Mouse (Mus musculus): Measurements from ENCODE around the gene Tmem163. TPM values are rescaled to one million over a fixed set of nuclear protein-coding genes. Genes with fewer than 3 reads are reported as not detected.
A peak's percentile ranks its signal among the peaks of the same experiment; 100 is the strongest.

Gene Tmem163
- total RNA-seq, 2 experiments from 2014 or later, result 5.4 to 6.6 TPM

- TF ChIP-seq CTCF (conservative IDR thresholded peaks at IDR 0.05), result no peak
- H3K27ac ChIP-seq, result no peak overlapping the region
- no peak overlapping the region for H3K4me3 ChIP-seq
- DNase-seq (ENCODE audit: low spot score in 2 of 2), result no peak
These were observed 4.1 kb downstream of the Tmem163 start for GRCm38 (mm10) chr1:127675253-127675652.

DNA sequence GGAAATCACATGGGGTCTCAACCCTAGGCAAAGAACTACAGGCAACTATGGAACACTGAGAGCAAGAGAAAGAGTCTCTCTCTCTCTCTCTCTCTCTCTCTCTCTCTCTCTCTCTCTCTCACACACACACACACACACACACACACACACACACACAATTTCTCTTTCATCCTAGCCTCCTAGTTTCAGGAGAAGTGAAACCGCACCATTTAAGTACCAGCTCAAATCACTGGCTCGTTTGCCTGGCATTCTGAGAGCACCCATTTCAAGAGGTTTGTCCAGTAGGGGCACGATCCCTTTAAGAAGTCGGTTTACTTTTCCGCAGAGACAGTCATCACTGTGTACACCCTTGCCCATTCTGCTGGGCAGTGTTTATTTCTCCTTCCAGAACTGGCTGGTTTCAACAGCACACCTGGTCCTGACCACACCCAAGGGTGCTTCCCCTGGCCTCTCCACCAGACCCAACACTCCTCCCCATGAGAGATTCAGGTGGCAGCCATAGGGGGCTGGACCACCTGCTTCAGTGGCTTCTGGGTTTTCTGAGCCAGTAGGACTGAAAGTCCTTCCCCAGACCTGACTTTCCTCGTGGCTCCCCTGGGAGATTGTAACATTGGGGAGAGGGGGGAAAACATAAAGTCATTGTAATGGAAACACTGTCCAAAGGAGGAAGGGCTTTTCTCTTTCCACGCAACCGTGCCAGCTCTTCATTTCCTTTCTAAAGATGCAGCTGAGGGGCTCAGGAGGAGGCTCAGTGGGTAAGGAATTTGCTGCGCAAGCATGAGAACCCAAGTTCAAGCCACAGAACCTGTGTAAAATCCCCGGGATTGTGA is 5.9 kb downstream of the Tmem163 start:
- TF ChIP-seq CTCF (conservative IDR thresholded peaks at IDR 0.05), result no peak
- H3K27ac ChIP-seq, result no peak overlapping the region
- DNase-seq (ENCODE audit: low spot score in 2 of 2), result no peak
- no peak overlapping the region for H3K4me3 ChIP-seq

DNA sequence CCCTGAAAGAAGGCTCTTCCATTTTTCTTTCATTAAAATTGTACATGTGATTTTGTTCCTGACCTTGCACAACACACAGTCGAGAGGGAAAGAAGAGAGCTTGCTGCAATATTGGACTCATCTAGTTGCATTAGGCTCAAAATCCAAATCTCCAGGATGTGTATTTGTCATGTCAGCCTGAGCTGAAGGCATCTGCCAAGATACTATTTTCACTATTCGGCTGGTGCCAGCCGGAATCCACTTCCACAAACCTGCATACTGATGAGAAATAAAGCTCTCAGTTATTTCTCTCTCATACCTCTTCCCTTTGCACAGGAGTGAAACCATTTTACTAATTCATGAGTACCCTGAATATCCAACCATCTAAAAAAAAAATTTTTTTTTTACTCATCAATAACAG is 11.2 kb downstream of the Tmem163 start:
- no peak overlapping the region for H3K4me3 ChIP-seq
- DNase-seq (ENCODE audit: low spot score in 2 of 2), result no peak
- no peak overlapping the region for H3K27ac ChIP-seq
- TF ChIP-seq CTCF (conservative IDR thresholded peaks at IDR 0.05), result no peak

DNA sequence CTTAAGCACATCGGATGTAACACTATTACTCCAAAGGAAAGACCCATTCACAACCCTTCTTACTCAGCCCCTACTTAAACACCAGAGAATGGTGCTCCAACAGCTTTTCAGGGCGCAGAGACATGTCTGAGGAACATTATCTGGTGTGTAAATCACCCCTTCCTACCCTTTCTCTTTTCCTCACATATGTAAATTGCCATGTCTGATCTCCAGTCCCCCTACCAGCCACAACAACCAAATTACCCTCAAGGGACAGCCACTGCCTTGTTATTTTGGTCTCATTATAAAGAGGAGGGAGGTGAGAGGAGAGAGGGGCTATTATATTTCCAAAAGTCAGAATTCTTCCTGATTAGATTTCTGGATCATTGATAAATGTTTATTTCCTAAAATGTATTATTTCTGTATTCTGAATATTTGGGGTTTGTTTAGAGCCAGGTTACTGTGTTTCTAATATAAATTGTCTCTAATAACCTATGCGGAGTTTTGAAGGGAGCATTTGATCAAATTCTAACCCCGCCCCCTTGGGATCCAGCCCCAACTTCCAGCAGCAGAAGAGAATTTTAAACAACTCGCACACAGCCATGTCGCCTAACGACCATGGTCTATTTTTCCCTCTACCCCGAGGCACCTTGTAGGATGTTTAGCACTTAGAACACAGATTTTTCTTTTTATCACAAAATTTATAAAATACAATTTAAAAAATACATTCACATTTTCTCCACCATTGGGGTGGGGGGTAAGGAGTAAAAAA is 12.1 kb downstream of the Tmem163 start:
- H3K27ac ChIP-seq, result no peak overlapping the region
- no peak for DNase-seq (ENCODE audit: low spot score in 2 of 2)
- H3K4me3 ChIP-seq, result no peak overlapping the region
- no peak for TF ChIP-seq CTCF (conservative IDR thresholded peaks at IDR 0.05)

DNA sequence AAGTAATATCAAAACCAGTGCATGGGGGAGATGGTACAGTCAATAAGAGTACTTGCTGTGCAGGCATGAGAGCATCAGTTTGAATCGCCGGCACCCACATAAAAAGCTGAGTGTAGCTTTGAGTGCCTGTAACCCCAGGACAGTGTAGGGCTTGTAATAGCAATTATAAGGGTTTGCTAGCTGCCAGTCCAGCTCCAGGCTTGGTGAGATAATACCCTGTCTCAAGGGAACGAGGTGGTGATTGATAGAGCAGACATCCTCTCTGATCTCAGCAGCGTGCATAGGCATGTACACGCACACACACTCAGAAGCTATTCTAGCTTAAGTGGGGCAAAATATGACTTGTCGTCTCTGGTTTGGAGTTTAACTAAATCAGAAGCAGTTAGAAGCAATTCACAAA is 13.1 kb downstream of the Tmem163 start:
- no peak for TF ChIP-seq CTCF (conservative IDR thresholded peaks at IDR 0.05)
- no peak overlapping the region for H3K4me3 ChIP-seq
- no peak overlapping the region for H3K27ac ChIP-seq
- no peak for DNase-seq (ENCODE audit: low spot score in 2 of 2)

DNA sequence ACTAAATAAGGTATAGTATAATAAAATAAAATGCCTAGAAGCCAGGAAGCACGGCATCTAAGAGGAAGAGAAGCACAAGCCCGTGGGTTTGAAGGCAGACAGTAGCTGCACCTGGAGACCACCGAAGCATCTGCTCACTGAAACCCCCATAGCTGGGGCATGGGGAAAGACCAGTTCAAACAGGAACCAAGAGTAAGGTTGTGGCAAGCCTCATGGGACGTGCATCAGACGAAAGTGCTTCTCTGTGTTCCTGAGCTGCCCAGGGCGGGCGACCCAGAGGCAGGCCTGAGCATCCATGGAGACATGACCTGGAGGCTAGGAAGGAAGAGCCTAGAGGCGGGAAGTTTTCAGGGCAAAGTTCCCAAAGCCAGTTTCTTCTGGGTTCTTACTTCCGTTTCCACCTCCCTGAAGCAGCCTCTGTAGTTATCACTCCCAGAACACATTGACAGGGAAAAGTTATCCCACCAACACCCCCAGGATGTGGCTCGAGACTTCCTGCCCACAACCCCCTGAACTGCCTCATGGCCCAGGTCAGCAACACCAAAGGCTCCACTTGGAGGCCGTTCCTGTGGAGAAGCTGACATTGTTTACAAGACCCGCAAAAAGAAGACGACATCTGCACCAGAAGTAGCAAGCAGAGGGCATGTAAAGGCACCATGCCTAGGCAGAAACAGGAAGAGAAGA is 16.8 kb downstream of the Tmem163 start:
- no peak for DNase-seq (ENCODE audit: low spot score in 2 of 2)
- H3K4me3 ChIP-seq, result no peak overlapping the region
- no peak overlapping the region for H3K27ac ChIP-seq
- TF ChIP-seq CTCF (conservative IDR thresholded peaks at IDR 0.05), result no peak

- DNase-seq (ENCODE audit: low spot score in 2 of 2), result peak in 1 of 2 experiments; percentile 9
- TF ChIP-seq CTCF (conservative IDR thresholded peaks at IDR 0.05), result no peak
- H3K27ac ChIP-seq, result peak overlapping the region; percentile 70; the same call in 1 of the 2 replicates
- H3K4me3 ChIP-seq, result no peak overlapping the region
These were observed 18.0 kb downstream of the Tmem163 start for GRCm38 (mm10) chr1:127661118-127662012.

DNA sequence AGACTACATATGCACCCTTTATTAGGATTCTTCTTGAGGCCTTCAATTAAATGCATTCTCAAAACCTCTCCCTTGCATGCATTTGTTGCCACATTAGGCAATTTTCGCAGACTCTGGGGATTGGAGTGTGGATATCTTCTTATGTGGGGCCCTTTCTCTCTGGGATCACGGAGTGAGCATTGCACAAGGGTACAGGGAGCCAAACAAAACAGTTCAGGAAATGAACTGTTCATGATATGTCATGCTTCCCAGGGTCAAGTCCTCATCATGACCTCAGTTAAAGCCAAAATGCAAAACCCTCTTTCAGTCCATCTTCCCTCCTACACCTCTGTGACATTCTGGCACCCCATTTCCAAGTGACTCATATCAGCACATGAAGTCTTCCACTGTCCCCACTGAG is 27.8 kb downstream of the Tmem163 start:
- no peak for DNase-seq (ENCODE audit: low spot score in 2 of 2)
- no peak for TF ChIP-seq CTCF (conservative IDR thresholded peaks at IDR 0.05)
- no peak overlapping the region for H3K4me3 ChIP-seq
- H3K27ac ChIP-seq, result no peak overlapping the region

DNA sequence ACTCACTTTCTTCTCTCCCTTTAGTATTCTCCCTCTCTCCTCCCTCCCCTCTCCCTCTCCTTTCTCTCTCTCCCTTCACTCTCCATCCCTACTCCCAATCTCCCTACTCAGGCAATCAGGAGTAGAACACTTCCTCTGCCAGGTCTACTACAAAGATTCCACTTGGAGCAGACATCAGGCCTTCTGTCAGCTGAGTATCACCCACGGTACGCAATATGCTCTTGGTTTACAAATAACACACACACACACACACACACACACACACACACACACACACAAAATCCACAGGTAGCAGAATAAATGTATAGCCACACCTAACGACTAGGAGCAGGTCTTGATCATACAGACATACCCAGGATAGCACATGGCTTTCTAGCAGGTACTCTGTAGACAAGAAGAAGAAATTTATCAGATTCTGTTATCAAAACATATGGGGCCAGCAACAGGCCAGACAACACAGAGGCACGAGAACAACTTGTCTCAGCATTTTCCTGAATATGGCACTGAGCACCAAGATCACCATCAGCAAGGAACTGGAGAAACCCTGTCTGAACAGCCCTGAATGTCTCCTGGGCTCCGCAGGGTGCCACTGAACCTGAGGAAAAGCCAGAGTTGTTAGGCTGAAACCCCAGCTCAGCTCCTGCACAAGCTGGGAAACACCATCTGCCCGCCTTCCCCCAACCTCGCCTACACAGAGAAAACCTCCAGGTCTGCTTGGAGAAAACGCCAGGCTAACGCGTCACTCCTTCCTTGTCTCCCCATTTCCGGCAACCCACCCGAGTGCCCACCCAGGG is 36.2 kb downstream of the Tmem163 start:
- peak; percentile 16 to 36 for DNase-seq (ENCODE audit: low spot score in 2 of 2)
- Histone ChIP-seq H3K4me3 (no peak overlapping the region), H3K27ac (no peak overlapping the region)
- no peak for TF ChIP-seq CTCF (conservative IDR thresholded peaks at IDR 0.05)

- TF ChIP-seq CTCF (conservative IDR thresholded peaks at IDR 0.05), result no peak
- H3K4me3 ChIP-seq, result no peak overlapping the region
- no peak for DNase-seq (ENCODE audit: low spot score in 2 of 2)
- H3K27ac ChIP-seq, result no peak overlapping the region
These were observed 41.4 kb downstream of the Tmem163 start for GRCm38 (mm10) chr1:127637917-127638316.

DNA sequence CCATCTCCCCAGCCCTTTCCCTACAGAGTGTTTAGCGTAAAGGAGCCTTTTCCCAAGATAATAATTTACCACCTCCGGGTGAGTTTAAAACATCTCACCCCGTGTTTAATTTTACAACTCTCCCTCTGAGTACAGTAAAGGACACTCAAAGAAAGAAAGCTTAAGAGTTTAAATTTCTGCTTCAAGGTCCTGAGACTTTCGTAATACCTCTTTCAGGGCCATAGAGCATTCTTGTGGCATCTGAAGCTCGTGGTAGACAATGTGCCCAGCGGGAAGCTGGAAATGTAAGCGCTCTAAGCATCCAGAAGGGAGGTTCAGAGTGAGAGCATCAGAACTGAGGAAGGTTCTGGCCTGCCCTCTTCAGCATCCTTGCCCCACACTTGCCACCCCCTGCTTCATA is 52.2 kb downstream of the Tmem163 start:
- no peak for TF ChIP-seq CTCF (conservative IDR thresholded peaks at IDR 0.05)
- no peak for DNase-seq (ENCODE audit: low spot score in 2 of 2)
- no peak overlapping the region for H3K4me3 ChIP-seq
- no peak overlapping the region for H3K27ac ChIP-seq
